In the genomic region with DNA sequence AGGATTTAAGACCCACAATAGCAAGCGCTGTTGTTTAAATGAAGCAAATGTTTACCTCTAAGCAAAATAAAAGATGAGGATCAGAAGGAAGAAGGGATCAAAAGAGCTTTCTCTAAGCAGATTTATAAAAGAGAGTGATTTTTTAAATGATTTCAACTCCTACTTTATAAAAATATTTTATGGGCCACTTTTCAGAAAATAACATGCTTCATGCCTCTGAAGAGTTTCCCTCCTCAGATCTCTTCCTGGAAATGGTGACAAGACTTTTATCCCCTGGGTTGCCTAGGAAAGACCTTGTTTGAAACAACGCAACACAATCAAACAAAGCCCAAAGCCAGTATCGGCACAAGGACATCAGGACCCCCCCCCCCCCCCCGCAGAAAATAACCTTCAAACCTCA, we compare ENCODE assay signal across 24 mouse cellular contexts.
A peak's percentile ranks its signal among the peaks of the same experiment; 100 is the strongest.
DNase-seq lines count a peak whose midpoint lies in the region; ATAC-seq and TF ChIP-seq lines count a peak whose summit lies in the region.
"Had no signal": no experiment of that assay in that cellular context is flagged by ENCODE, and none has a peak within 500 bp of the region (broad histone marks: within the 10 kb centered on the region; RNA-seq: fewer than 3 reads in every experiment).

No protein-coding gene starts in this region.

- H3K4me1 ChIP-seq in forebrain, embryonic 10.5 days, result peaks cover 51% of the 10 kb centered on the region
- no peaks in the 10 kb centered on the region for H3K4me1 ChIP-seq in forebrain, postnatal 0 days (ENCODE audit: insufficient read depth)
- peaks cover 34% of the 10 kb centered on the region for H3K4me1 ChIP-seq in midbrain, embryonic 12.5 days
- H3K4me1 ChIP-seq in midbrain, postnatal 0 days (ENCODE audit: insufficient read depth, low read length), result no peaks in the 10 kb centered on the region
- peaks cover 36% of the 10 kb centered on the region for H3K4me1 ChIP-seq in forebrain, embryonic 15.5 days
- H3K4me1 ChIP-seq in neural tube, embryonic 14.5 days (ENCODE audit: control insufficient read depth, insufficient read depth, low read length), result peaks cover 10% of the 10 kb centered on the region; the same call in 1 of the 2 replicates
- H3K4me1 ChIP-seq: heart, embryonic 13.5 days; liver, embryonic 12.5 days; stomach, embryonic 15.5 days had no signal

- H3K9ac ChIP-seq in forebrain, postnatal 0 days, result no peak overlapping the region
- no peak overlapping the region for H3K9ac ChIP-seq in midbrain, embryonic 12.5 days (replicated peaks)
- no peak overlapping the region for H3K9ac ChIP-seq in midbrain, postnatal 0 days (replicated peaks; ENCODE audit: low read length, poor library complexity, severe bottlenecking)
- no peak overlapping the region for H3K9ac ChIP-seq in forebrain, embryonic 15.5 days (replicated peaks)
- no peak overlapping the region for H3K9ac ChIP-seq in neural tube, embryonic 14.5 days (replicated peaks; ENCODE audit: low read depth, low read length)
- H3K9ac ChIP-seq: heart, embryonic 13.5 days; limb, embryonic 12.5 days; liver, embryonic 12.5 days; stomach, embryonic 15.5 days had no signal

- no peaks in the 10 kb centered on the region for H3K27me3 ChIP-seq in forebrain, embryonic 10.5 days (ENCODE audit: poor library complexity, severe bottlenecking)
- peaks cover 7% of the 10 kb centered on the region; the same call in 1 of the 2 replicates for H3K27me3 ChIP-seq in forebrain, postnatal 0 days (ENCODE audit: insufficient read depth, low read length)
- peaks cover 9% of the 10 kb centered on the region; the same call in 1 of the 2 replicates for H3K27me3 ChIP-seq in midbrain, embryonic 12.5 days
- H3K27me3 ChIP-seq in midbrain, postnatal 0 days (ENCODE audit: insufficient read depth, low read length), result no peaks in the 10 kb centered on the region
- no peaks in the 10 kb centered on the region for H3K27me3 ChIP-seq in forebrain, embryonic 15.5 days
- H3K27me3 ChIP-seq in neural tube, embryonic 14.5 days (ENCODE audit: control insufficient read depth, insufficient read depth, low read length), result no peaks in the 10 kb centered on the region; the same call in 1 of the 2 replicates
- H3K27me3 ChIP-seq: liver, embryonic 12.5 days; Patski; stomach, embryonic 15.5 days had no signal

- H3K9me3 ChIP-seq in forebrain, embryonic 10.5 days, result no peaks in the 10 kb centered on the region
- no peaks in the 10 kb centered on the region for H3K9me3 ChIP-seq in forebrain, postnatal 0 days (ENCODE audit: low read length)
- no peaks in the 10 kb centered on the region for H3K9me3 ChIP-seq in midbrain, embryonic 12.5 days
- H3K9me3 ChIP-seq in midbrain, postnatal 0 days (ENCODE audit: low read length), result no peaks in the 10 kb centered on the region
- H3K9me3 ChIP-seq in forebrain, embryonic 15.5 days, result no peaks in the 10 kb centered on the region
- H3K9me3 ChIP-seq in neural tube, embryonic 14.5 days (ENCODE audit: control insufficient read depth, low read length), result no peaks in the 10 kb centered on the region
- H3K9me3 ChIP-seq: heart, embryonic 13.5 days; limb, embryonic 12.5 days; liver, embryonic 12.5 days; stomach, embryonic 15.5 days had no signal

- no peak overlapping the region for H3K4me2 ChIP-seq in forebrain, postnatal 0 days (ENCODE audit: low read depth)
- H3K4me2 ChIP-seq in midbrain, embryonic 12.5 days (replicated peaks), result 0 out of 2 replicates have a peak overlapping the region, but pooled peaks have one; percentile 8
- H3K4me2 ChIP-seq in midbrain, postnatal 0 days (ENCODE audit: low read depth, low read length, poor library complexity, severe bottlenecking), result no peak overlapping the region
- H3K4me2 ChIP-seq in forebrain, embryonic 15.5 days (replicated peaks), result no peak overlapping the region
- H3K4me2 ChIP-seq in neural tube, embryonic 14.5 days (ENCODE audit: low read depth, low read length), result no peak overlapping the region
- H3K4me2 ChIP-seq: heart, embryonic 13.5 days; limb, embryonic 12.5 days; liver, embryonic 12.5 days; stomach, embryonic 15.5 days had no signal

- H3K36me3 ChIP-seq in forebrain, embryonic 10.5 days (replicated peaks), result no peaks in the 10 kb centered on the region
- H3K36me3 ChIP-seq in forebrain, postnatal 0 days (ENCODE audit: insufficient read depth), result no peaks in the 10 kb centered on the region
- no peaks in the 10 kb centered on the region for H3K36me3 ChIP-seq in midbrain, embryonic 12.5 days
- no peaks in the 10 kb centered on the region for H3K36me3 ChIP-seq in midbrain, postnatal 0 days (ENCODE audit: insufficient read depth, low read length)
- no peaks in the 10 kb centered on the region for H3K36me3 ChIP-seq in forebrain, embryonic 15.5 days
- H3K36me3 ChIP-seq in neural tube, embryonic 14.5 days (ENCODE audit: control insufficient read depth, insufficient read depth, low read length), result no peaks in the 10 kb centered on the region
- H3K36me3 ChIP-seq: heart, embryonic 13.5 days; limb, embryonic 12.5 days; liver, embryonic 12.5 days; stomach, embryonic 15.5 days had no signal

- no peak overlapping the region; the same call in 1 of the 2 replicates for H3K4me3 ChIP-seq in forebrain, embryonic 10.5 days
- no peak overlapping the region for H3K4me3 ChIP-seq in forebrain, postnatal 0 days (ENCODE audit: low read depth, low read length)
- H3K4me3 ChIP-seq in midbrain, embryonic 12.5 days, result no peak overlapping the region
- no peak overlapping the region for H3K4me3 ChIP-seq in midbrain, postnatal 0 days (ENCODE audit: low read depth, low read length)
- no peak overlapping the region for H3K4me3 ChIP-seq in forebrain, embryonic 15.5 days
- H3K4me3 ChIP-seq in neural tube, embryonic 14.5 days (ENCODE audit: low read depth, low read length), result no peak overlapping the region
- H3K4me3 ChIP-seq: heart, embryonic 13.5 days; limb, embryonic 12.5 days; liver, embryonic 12.5 days; stomach, embryonic 15.5 days had no signal

- no peak for ATAC-seq in forebrain, postnatal 0 days
- ATAC-seq in midbrain, embryonic 12.5 days (ENCODE audit: low FRiP score, low read depth), result no peak
- no peak for ATAC-seq in midbrain, postnatal 0 days (ENCODE audit: low FRiP score)
- ATAC-seq in forebrain, embryonic 15.5 days (replicated peaks), result no peak
- ATAC-seq in neural tube, embryonic 14.5 days (ENCODE audit: low read depth), result no peak
- ATAC-seq: CD4-positive, CD25-positive, alpha-beta regulatory T cell, adult 4 months; inflammation-experienced regulatory T-cells, adult 6 months; liver, embryonic 12.5 days; Patski had no signal

- DNase-seq in forebrain, embryonic 10.5 days (ENCODE audit: extremely low spot score, low spot score), result no peak
- DNase-seq in forebrain, postnatal 0 days, result no peak
- DNase-seq in midbrain, postnatal 0 days (ENCODE audit: low spot score), result no peak
- DNase-seq in adrenal gland, postnatal 36 days, result no peak
- no peak for DNase-seq in cerebellum, adult 8-10 months
- DNase-seq: adrenal gland, adult 8-10 months; cerebellum, postnatal 14 days; gastrocnemius, postnatal 10 days; heart, adult 18-20 months; kidney, adult 9 months; kidney, postnatal 4 days; lung, adult 2 months; lung, postnatal 36 days; thymus, adult 2 months had no signal

- H3K27ac ChIP-seq in forebrain, embryonic 10.5 days, result peak overlapping the region; percentile 83
- no peak overlapping the region for H3K27ac ChIP-seq in forebrain, postnatal 0 days (ENCODE audit: low read depth, low read length)
- H3K27ac ChIP-seq in midbrain, embryonic 12.5 days (replicated peaks), result peak overlapping the region; percentile 65
- no peak overlapping the region for H3K27ac ChIP-seq in midbrain, postnatal 0 days (ENCODE audit: low read depth, low read length)
- H3K27ac ChIP-seq in forebrain, embryonic 15.5 days (replicated peaks), result peak overlapping the region; percentile 70
- peak overlapping the region; percentile 72; the same call in 1 of the 2 replicates for H3K27ac ChIP-seq in neural tube, embryonic 14.5 days (ENCODE audit: low read depth, low read length)
- H3K27ac ChIP-seq: heart, embryonic 13.5 days; limb, embryonic 12.5 days; liver, embryonic 12.5 days; stomach, embryonic 15.5 days had no signal

- WGBS in forebrain, embryonic 10.5 days, result 3% methylated on average over 4 of the region's 4 CpGs
- WGBS in forebrain, postnatal 0 days, result 8% methylated on average over 4 of the region's 4 CpGs
- WGBS in midbrain, embryonic 12.5 days, result 3% methylated on average over 4 of the region's 4 CpGs
- 9% methylated on average over 4 of the region's 4 CpGs for WGBS in midbrain, postnatal 0 days
- 8% methylated on average over 4 of the region's 4 CpGs for WGBS in forebrain, embryonic 15.5 days
- WGBS in neural tube, embryonic 14.5 days, result 4% methylated on average over 4 of the region's 4 CpGs

- TF ChIP-seq CTCF in forebrain, postnatal 0 days (IDR thresholded peaks at IDR 0.05; ENCODE audit: low read depth), result no peak
- no peak for TF ChIP-seq CTCF in midbrain, postnatal 0 days (IDR thresholded peaks at IDR 0.05)

Comparison
In these comparisons a context has a peak if more than half of its experiments do, and no peak if none do; other contexts are left out.
1. H3K27ac ChIP-seq: peak in forebrain, embryonic 10.5 days (single experiment), midbrain, embryonic 12.5 days (single experiment), forebrain, embryonic 15.5 days (single experiment) and neural tube, embryonic 14.5 days (single experiment); none in forebrain, postnatal 0 days (single experiment) and midbrain, postnatal 0 days (single experiment).